Mouse (Mus musculus) testis, postnatal 14 days (tissue): ENCODE results near the gene Rbm39.
"Not testable (repeated sequence)": the region's sequence is repeated elsewhere in the genome, so short reads cannot be mapped to it uniquely, and the experiment has no call there.

ENCODE experiments used
- DNase-seq: peaks from one replicate; pipeline ENCODE4 v3.0.0; 2021; ENCODE audit warnings: low spot score

Rbm39 gene

DNA sequence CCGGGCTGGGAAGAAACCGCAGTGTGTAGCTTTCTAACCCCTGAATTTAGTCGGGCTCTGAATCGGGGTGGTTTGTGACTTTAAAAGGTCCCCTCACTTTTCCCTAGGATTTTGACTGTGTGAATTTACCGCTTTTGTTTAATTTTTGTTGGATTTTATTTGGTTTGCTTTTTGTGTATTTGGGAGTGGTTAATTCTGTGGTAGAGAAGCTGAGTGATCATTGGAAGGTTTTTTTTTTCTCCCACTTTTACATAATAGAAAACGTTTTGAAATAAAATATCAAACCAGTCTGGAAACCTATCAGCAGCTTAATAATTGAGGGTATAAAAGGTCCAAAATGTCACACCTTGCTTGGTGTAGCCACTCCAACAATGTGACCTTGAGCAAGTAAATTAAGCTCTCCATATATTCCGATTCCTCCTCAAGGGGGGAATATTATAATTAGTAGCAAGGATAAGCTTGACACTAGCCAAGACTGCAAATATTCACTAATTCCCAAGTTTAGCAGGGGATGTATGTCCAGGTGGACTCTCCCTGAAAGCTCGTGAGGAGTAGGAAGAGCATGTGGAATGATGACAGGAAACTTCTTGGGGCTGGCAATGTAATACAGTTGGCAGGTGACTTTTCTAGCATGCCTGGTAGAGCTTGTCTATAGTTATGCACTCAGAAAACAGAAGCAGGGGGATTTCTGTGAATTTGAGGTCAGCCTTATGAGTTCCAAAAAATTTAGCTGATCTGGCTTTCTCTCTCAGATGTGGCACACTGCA lies 969 bp upstream of the Rbm39 start:
- DNase-seq, result no peak

GRCm38 (mm10) chr2:156179796-156180093 lies 293 bp downstream of the Rbm39 start:
- DNase-seq, result no peak

DNA sequence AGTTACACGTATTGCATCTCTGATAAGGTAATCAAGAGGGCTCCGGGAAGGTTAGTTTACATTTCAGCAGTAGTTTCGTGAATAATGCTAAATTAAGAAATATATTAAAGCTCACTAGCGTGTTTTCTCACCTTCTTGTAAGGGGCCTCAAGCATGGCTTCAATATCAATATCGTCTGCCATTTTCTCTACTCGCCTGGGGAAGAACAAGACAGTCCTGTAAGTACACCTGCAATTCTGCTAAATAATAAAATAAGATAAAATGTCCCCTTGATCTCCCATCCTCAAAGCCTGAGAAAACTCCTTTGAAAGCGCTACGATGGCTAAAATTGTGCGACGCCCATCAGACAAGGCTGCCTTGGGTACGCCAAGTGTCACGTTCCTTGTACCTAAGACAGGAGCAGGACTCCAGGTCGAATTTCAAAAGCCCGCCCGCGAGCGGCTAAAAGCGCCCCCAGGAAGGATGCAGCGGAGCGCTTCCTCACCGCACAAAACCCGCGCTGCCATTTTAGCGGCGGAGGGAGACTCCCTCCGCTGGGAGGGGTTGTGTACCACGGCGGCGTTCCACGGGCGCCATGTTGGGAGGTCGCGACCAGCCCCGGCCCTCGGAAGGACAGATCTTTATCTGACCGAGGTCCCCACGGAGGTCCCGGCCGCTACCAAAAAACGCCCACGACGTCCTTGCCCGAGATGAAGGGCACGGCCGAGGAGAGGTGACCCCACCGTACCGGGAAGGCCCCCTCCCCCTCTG lies 817 bp downstream of the Rbm39 start:
- peak; percentile 83 for DNase-seq

DNA sequence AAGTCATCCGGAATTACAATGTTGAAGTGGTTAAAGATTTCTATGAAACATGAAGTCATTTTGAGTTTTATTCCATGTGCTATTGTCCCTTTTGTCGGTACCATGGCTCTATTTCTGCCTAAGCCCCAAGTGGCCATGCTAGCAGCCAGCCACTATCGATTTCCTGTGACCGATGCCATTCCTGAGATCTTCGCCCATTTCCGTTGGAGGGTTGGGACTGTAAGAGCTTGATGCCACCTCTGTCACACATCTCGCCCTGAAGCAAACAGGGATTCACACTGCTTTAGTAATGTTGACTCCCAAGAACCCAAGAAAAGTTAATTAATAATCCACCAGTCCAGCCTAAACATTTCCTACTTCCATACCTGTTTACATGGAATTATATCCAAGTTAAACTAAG lies 2.4 kb downstream of the Rbm39 start:
- DNase-seq, result no peak

- DNase-seq, result no peak
Observed at GRCm38 (mm10) chr2:156177079-156177478, 3.0 kb downstream of the Rbm39 start.

DNA sequence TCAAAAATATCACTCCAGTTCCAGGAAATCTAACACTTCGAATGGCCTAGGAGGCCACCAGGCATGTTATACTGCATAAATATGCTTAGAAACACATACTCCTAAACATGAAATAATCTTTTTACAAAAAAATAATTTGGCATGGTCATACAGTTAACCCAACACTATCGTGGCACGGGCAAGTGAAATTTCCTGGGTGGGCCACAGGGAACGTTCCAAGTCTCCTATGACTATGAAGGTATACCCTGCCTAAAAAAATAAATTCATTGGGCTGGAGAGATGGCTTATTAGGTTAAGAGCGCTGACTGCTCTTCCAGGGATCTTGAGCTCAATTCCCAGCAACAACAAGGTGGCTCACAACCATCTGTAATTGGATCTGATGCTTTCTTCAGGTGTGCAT lies 13.5 kb downstream of the Rbm39 start:
- DNase-seq, result no peak

DNA sequence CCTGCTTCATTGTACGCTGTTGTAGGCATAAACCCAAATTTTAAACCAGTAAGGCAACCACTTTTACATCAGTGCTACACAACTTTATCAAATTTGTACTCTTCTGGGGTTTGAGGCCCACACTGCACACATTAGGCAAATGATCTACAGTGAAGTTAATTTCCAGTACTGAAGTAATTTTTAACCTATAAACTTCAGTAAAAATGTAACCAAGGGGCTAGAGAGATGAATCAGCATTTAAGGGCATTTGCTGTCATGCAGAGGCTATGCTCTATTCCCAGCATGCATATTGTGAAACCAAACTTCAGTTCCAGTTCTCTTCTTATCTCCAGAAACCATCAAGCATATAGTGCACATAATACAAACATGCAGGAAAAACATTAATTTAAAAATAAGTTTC lies 14.6 kb downstream of the Rbm39 start:
- DNase-seq, result no peak

DNA sequence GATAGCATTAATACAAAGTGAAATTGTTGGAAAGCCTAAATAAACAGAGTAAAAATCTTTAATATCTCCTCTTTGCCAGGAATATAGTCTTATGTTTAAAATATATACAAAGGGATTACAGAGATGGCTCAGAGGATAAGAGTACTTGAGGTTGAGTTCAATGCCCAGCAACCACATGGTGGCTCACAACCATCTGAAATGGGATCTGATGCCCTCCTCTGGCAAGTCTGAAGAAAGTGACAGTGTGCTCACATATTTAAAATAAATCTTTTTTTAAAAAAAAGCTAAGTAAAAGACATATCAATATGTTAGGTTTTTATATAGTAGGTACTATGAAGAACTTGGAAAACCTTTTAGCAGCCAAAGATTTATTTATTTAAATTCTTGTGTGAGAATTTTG lies 28.5 kb downstream of the Rbm39 start:
- DNase-seq, result no peak

GRCm38 (mm10) chr2:156147316-156147915 lies 32.6 kb downstream of the Rbm39 start:
- DNase-seq, result no peak

DNA sequence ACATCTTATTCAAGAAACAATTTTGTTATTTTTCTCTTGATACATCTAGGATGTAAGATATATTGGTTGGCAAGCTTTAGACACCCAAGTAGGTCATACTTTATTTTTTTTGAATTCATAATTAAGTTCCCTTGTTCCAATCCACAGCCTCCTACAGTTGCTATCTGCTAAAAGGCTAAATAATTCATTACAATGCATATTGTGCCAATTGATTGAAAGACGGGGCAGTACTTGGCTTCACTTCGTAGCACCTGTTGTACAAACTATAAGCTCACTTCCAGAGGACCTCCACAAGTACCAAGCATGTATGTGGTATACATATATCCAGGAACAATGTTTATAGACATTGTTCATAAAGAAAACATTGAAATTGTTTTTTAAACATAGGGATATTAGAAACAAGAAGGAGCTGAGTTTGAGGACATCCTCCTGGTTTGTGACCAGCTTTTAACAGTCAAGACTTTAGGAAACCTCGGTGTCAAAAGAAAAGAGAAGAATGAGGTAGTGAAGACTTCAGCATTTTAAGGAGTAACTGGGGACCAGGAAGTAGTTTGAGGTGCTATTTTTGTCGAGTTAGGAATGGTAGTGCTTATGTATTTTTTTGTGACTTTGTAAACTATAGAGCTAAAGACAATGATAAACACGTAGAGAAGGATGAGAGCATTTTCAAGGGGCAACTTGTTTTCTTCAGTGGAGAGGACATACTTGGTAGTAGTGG lies 33.6 kb downstream of the Rbm39 start:
- no peak for DNase-seq

- DNase-seq, result no peak
Observed at GRCm38 (mm10) chr2:156145486-156146130, 34.4 kb downstream of the Rbm39 start.

DNA sequence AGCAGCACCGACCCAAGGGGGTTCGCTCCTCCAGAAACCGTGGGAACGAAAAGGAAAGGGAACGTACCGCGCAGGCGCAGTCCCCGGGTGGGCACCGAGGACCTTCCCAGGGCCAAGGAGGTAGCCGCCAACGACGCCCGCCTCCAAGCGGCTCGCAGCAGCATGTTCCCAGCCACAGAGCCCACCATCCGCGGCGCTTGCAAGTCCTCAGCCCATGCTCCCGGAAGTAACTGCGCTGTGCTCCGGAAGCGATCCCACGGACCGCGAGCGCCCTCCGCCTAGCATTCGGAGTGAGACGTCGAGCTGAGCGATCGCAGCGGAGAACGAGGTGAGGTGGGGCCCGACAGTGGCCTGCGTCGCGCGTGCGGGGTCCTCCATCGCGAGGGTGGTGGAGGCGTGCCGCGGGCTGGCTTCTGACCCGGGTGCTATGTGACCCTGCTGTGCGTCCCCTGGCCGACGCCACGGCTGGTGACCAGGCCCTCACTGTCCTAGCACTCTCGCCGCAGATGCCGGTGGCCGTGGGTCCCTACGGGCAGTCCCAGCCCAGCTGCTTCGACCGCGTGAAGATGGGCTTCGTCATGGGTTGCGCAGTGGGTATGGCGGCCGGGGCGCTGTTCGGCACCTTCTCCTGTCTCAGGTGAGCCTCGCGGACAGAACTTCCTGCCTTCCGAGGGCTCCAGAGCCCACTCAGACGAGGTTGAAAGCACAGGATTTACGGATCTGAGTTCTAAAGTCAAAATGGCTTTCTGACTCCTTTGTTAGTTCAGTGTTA lies 35.9 kb downstream of the Rbm39 start, which contains the start of the genes Romo1 and Nfs1:
Gene Romo1 (plus strand): TSS at position 87 of the 772 bp plus-strand sequence.
Gene Nfs1 (minus strand): TSS at position 234 of the 772 bp plus-strand sequence.
- peak; percentile 92 for DNase-seq

DNA sequence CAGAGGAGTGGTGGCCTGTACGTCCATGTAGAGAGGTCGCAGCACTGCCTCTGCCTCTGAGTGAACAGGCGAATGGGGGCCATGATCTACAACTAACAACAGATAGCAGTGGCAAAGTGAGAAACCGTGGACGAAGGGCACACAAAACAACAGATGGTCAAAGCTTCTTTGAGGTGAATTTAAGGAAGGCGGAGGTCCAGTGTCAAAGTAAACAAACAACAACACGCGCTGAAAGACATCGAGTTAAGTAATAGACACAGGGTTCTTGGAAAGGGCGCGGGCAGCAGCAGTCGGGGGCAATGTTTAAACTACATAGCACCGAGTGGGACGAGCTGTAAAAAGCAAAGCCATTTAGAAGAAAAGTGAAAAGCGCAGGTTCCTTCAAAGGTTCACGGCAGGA lies 36.7 kb downstream of the Rbm39 start:
- DNase-seq, result no peak

DNA sequence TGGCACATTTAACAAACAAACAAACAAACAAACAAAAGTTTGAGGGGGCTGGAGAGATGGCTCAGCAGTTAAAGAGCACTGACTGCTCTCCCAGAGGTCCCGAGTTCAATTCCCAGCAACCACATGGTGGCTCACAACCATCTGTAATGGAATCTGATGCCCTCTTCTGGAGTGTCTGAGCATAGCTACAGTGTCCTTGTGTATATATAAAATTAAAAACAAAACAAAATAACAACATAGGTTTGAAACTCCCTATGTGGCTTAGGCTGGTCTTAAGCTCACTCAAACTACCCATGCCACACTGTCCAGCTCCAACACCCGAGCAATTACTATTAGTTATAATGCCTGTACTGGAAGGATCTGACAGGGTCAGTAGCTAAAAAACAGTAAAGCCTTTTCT lies 37.2 kb downstream of the Rbm39 start:
- DNase-seq, result no peak

GRCm38 (mm10) chr2:156135695-156136094 lies 44.3 kb downstream of the Rbm39 start:
- no peak for DNase-seq

DNA sequence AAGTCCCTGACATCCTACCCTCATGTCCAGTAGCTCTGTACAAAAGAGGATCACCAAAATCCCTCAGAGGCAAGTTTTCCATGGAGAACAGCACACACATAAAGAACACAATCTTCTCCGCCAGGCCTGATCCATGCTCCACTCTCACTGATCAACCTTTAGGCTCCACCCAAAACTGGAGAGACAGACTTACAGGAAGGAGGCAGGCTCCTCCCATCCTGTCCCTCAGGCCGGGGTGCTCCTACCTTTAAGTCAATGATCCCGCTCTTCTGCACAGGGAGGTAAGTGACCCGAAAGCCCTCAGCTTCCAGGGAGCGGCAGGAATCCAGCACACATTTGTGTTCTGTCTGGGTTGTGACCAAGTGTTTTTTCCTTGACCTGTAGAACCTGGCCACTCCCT lies 45.9 kb downstream of the Rbm39 start:
- DNase-seq, result no peak

DNA sequence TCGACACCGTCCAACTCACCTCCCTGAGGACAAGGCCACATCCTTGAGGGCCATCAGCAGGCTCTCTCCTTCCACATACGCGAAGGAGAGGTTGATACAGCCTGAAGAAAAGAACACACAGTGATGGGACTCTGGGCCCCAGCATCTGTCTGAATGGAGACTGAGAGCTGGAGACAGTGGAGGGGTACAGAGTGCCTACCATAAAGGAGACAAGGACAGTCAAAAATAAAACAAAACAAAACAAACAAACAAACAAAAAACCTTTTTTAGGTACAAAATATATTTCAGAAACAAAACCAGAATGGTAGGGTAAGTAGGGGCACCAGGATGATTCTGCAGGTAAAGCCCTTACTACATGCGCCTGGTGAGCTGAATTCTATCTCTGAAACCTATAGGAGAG lies 53.0 kb downstream of the Rbm39 start, which contains the start of gene Gm28036:
Gene Gm28036 (minus strand): TSS at position 101 of the 400 bp plus-strand sequence.
- no peak for DNase-seq

DNA sequence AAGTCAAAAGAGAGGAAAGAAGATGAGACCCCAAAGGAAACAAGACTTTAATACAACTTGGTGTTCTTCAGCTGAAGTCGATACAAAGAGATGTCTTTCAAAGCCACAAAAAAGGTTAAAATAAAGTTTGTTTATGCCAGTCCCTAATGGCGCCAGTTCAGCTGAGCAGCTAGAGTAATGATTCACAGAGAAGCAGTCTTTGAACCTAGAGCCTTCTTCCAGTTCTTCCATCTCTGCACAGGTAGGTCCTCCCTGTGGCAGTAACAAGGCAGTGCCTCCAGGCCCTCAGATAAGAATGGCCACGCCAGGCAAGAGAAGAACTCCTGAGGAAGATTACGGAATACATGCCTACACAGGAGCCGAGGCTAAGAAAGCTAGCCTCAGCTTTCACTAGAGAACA lies 56.3 kb downstream of the Rbm39 start:
- DNase-seq, result no peak

DNA sequence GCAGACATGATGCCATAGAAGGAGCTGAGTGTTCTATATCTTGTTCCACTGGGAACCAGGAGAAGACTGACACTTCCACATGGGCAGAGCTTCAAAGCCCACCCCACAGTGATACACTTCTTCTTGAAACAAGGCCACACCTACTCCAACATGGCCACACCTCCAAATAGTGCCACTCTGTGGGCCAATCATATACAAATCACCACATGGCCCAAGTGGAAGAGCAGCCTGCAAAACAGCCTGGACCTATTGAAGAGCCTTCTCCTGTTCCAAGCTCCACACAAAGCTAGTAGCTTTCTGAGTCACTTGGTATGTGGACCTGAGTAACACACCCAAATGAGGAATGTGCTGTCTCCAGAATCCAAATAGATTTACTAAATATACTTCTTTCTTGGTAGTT lies 60.5 kb downstream of the Rbm39 start:
- DNase-seq, result no peak

GRCm38 (mm10) chr2:156112080-156112423 lies 68.0 kb downstream of the Rbm39 start:
- not testable (repeated sequence) for DNase-seq

DNA sequence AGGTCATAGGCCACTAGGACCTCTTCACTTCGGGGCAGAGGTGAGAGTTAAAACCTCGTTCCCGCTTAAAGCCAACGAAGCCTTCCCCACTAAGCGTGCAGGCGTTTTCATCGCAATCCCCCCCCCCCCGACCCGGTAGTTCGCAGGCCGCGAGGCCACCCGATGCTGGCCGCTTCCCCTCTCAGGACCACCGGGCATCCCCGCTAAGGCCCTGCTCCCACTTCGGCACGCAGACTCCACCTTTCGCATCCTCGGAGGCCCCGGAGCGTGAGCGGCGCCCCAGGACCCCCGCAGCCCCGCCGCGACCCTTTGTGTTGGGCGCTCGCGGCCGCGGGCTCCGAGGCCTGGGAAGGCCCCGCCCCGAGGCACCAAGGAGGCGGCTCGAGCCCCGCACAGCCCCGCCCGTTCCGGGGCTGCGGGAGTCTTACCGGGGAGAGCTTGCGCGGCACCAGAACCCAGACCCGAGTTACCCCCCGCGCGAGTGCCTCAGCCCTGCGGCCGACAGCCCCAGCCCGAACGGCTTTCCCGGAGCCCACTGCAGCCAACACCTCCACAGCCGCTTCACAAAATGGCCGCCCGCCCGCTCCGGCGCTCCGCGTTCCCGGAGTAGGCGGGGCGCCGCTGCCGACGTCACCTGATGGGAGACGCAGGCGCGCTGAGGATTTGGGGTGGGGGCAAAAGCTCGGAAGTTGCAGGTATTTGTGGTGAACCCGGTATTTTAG lies 68.5 kb downstream of the Rbm39 start, which contains the start of the genes Cpne1 and Rbm12:
Gene Cpne1 (minus strand): TSS at position 608 of the 722 bp plus-strand sequence.
Gene Rbm12 (minus strand): TSS at position 621 of the 722 bp plus-strand sequence.
- peak; percentile 92 for DNase-seq
